Mouse (Mus musculus) liver, embryonic 15.5 days (tissue): ENCODE measurements around the gene Cd68. TPM values are rescaled to one million over a fixed set of nuclear protein-coding genes. Genes with fewer than 3 reads are reported as not detected.

Source experiments
- ATAC-seq: fragments of 200-750 bp; cut with Nextera tagmentation; 2 replicates; pipeline ENCODE4 v1.8.0; 2017; ENCODE audit warnings: moderate number of reproducible peaks, mild to moderate bottlenecking, moderate library complexity; ENCODE audit not compliant: insufficient read depth
- H3K27ac ChIP-seq: fragments of 300-500 bp; sonication (generic); replicated peaks from 2 replicates; pipeline ENCODE4 v1.5.1; 2015; ENCODE audit warnings: mild to moderate bottlenecking, inconsistent platforms
- H3K27me3 ChIP-seq: fragments of 300-500 bp; sonication (generic); 2 replicates; pipeline ENCODE4 v1.6.1; 2015; ENCODE audit warnings: mild to moderate bottlenecking, inconsistent platforms
- H3K36me3 ChIP-seq: fragments of 300-500 bp; sonication (generic); replicated peaks from 2 replicates; pipeline ENCODE4 v1.6.1; 2015; ENCODE audit warnings: moderate library complexity, mild to moderate bottlenecking, inconsistent platforms
- H3K4me1 ChIP-seq: fragments of 300-500 bp; sonication (generic); replicated peaks from 2 replicates; pipeline ENCODE4 v1.6.1; 2015; ENCODE audit warnings: inconsistent platforms
- H3K4me2 ChIP-seq: fragments of 300-500 bp; sonication (generic); 2 replicates; pipeline ENCODE4 v1.6.1; 2015; ENCODE audit warnings: moderate library complexity, mild to moderate bottlenecking, inconsistent platforms
- H3K4me3 ChIP-seq: fragments of 300-500 bp; sonication (generic); replicated peaks from 2 replicates; pipeline ENCODE4 v1.5.1; 2015; ENCODE audit warnings: mild to moderate bottlenecking, inconsistent platforms
- H3K9ac ChIP-seq: fragments of 300-500 bp; sonication (generic); 2 replicates; pipeline ENCODE4 v1.6.1; 2015; ENCODE audit warnings: moderate library complexity, mild to moderate bottlenecking, inconsistent platforms
- H3K9me3 ChIP-seq: fragments of 300-500 bp; sonication (generic); replicated peaks from 2 replicates; pipeline ENCODE4 v1.6.1; 2016; ENCODE audit warnings: inconsistent platforms
- WGBS: fragments of 180-500 bp; shearing (Covaris S2); methylation state at CpG from one replicate; pipeline ENCODE4 v1.1.7; 2015; ENCODE audit warnings: mixed read lengths; ENCODE audit not compliant: insufficient replicate concordance; 5-methylcytosine and 5-hydroxymethylcytosine counted together
- polyA plus RNA-seq: library from polyadenylated mRNA; unstranded; fragments of >200 nt; fragmentation: Nextera tagmentation; extraction: Ambion mirVana; gene quantifications from 2 replicates; pipeline ENCODE4 v1.2.1, GENCODE M21; 2015

The Cd68 gene
- polyA plus RNA-seq, result 28.2 and 31.4 TPM in 2 replicates

- no peak within 1 kb of the TSS for H3K9ac ChIP-seq
- WGBS, result 20% methylated on average over 7 of the region's 7 CpGs
- ATAC-seq, result no peak
- H3K36me3 ChIP-seq, result peaks cover 71% of the 10 kb centered on the region
- H3K27me3 ChIP-seq, result no peaks in the 10 kb centered on the region
- H3K4me2 ChIP-seq, result peak within 1 kb of the TSS; percentile 8; the same call in 1 of the 2 replicates
- peak within 1 kb of the TSS; percentile 48 for H3K27ac ChIP-seq
- no peaks in the 10 kb centered on the region for H3K9me3 ChIP-seq
- H3K4me3 ChIP-seq, result peak within 1 kb of the TSS; percentile 9; the same call in 1 of the 2 replicates
- H3K4me1 ChIP-seq, result peaks cover 62% of the 10 kb centered on the region
Measured at GRCm38 (mm10) chr11:69665961-69666664, at the start of gene Cd68. TSS of gene Cd68 (minus strand) at chr11:69666153.

DNA sequence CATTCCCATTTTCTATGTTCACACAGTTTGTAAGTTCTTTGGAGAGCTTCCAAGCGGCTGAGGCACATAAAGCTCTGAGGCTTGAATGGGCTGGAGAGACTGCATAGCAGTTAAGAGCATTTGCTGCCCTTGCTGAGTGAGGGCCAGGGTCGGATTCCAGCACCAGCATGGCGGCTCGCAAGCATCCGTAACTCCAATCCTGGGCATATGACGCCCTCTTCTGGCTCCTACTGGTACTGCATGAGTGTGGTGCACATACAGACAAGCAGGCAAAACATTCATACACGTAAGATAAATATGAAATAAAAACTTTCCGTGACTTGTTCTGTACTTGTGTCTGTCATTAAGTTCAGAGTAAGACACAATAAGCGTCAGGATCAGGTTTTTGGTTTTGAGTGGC, 49.5 kb upstream of the Cd68 start:
- WGBS, result 54% methylated on average over 9 of the region's 9 CpGs
- Histone ChIP-seq H3K36me3 (no peaks in the 10 kb centered on the region), H3K9me3 (no peaks in the 10 kb centered on the region), H3K9ac (no peak overlapping the region), H3K4me1 (peaks cover 46% of the 10 kb centered on the region), H3K27me3 (no peaks in the 10 kb centered on the region), H3K4me2 (no peak overlapping the region), H3K4me3 (no peak overlapping the region), H3K27ac (peak overlapping the region; percentile 19; the same call in 1 of the 2 replicates)
- no peak for ATAC-seq

GRCm38 (mm10) chr11:69714636-69715329, 48.8 kb upstream of the Cd68 start:
- Histone ChIP-seq H3K4me1 (peaks cover 53% of the 10 kb centered on the region), H3K27me3 (no peaks in the 10 kb centered on the region), H3K9ac (no peak overlapping the region), H3K36me3 (no peaks in the 10 kb centered on the region), H3K4me2 (no peak overlapping the region), H3K9me3 (no peaks in the 10 kb centered on the region), H3K4me3 (no peak overlapping the region), H3K27ac (no peak overlapping the region)
- ATAC-seq, result no peak
- 81% methylated on average over 18 of the region's 18 CpGs for WGBS

- Histone ChIP-seq H3K4me1 (peaks cover 48% of the 10 kb centered on the region), H3K36me3 (no peaks in the 10 kb centered on the region), H3K9ac (no peak overlapping the region), H3K4me2 (no peak overlapping the region), H3K27me3 (no peaks in the 10 kb centered on the region), H3K4me3 (no peak overlapping the region), H3K9me3 (no peaks in the 10 kb centered on the region), H3K27ac (no peak overlapping the region)
- no peak for ATAC-seq
- 79% methylated on average over 20 of the region's 20 CpGs for WGBS
Measured at GRCm38 (mm10) chr11:69712954-69713672, 47.2 kb upstream of the Cd68 start.

- WGBS, result 73% methylated on average over 2 of the region's 2 CpGs
- no peak overlapping the region for H3K27ac ChIP-seq
Measured at GRCm38 (mm10) chr11:69711082-69711481, 45.1 kb upstream of the Cd68 start.

DNA sequence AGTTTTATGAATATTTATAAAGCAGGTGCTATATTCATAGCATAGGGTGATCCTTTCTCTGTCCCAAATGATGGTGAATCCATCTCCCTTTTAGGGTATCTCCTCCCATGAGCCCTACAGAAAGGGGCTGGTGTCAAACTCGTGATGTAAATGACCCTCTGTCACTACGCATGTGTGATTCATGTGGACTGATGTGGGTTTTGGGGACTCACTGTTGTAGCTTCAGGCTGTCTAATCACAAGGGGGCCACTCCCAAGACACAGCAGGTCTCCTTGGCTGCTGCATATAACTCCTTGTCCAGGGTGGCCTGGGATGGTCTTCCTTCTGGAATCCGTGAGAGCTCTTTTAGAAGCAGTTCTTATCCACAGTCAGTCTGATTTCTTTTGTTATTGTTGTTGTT, 44.5 kb upstream of the Cd68 start:
- Histone ChIP-seq H3K36me3 (no peaks in the 10 kb centered on the region), H3K9me3 (no peaks in the 10 kb centered on the region), H3K27me3 (no peaks in the 10 kb centered on the region), H3K4me2 (no peak overlapping the region), H3K27ac (peak overlapping the region; percentile 38; the same call in 1 of the 2 replicates), H3K4me3 (no peak overlapping the region), H3K4me1 (peaks cover 36% of the 10 kb centered on the region), H3K9ac (no peak overlapping the region)
- no peak for ATAC-seq
- WGBS, result 60% methylated on average over 3 of the region's 3 CpGs

More at GRCm38 (mm10) chr11:69711082-69711481, 45.1 kb upstream of the Cd68 start:
- no peak overlapping the region for H3K4me2 ChIP-seq
- H3K4me1 ChIP-seq, result peaks cover 38% of the 10 kb centered on the region
- ATAC-seq, result no peak
- no peaks in the 10 kb centered on the region for H3K27me3 ChIP-seq
- H3K36me3 ChIP-seq, result no peaks in the 10 kb centered on the region
- no peak overlapping the region for H3K4me3 ChIP-seq
- H3K9ac ChIP-seq, result no peak overlapping the region
- no peaks in the 10 kb centered on the region for H3K9me3 ChIP-seq

- H3K27me3 ChIP-seq, result no peaks in the 10 kb centered on the region
- no peaks in the 10 kb centered on the region for H3K36me3 ChIP-seq
- H3K9me3 ChIP-seq, result no peaks in the 10 kb centered on the region
- 43% methylated on average over 11 of the region's 11 CpGs for WGBS
- peak; percentile 51; the same call in 1 of the 2 replicates for ATAC-seq
- no peak overlapping the region for H3K4me3 ChIP-seq
- H3K4me2 ChIP-seq, result no peak overlapping the region
- H3K27ac ChIP-seq, result peak overlapping the region; percentile 38
- H3K4me1 ChIP-seq, result peaks cover 34% of the 10 kb centered on the region
- H3K9ac ChIP-seq, result no peak overlapping the region
Measured at GRCm38 (mm10) chr11:69709554-69710446, 43.8 kb upstream of the Cd68 start.

GRCm38 (mm10) chr11:69708614-69709265, 42.8 kb upstream of the Cd68 start:
- WGBS, result 74% methylated on average over 3 of the region's 3 CpGs
- Histone ChIP-seq H3K27me3 (no peaks in the 10 kb centered on the region), H3K4me3 (no peak overlapping the region)

GRCm38 (mm10) chr11:69707873-69708381, 42.0 kb upstream of the Cd68 start:
- H3K4me2 ChIP-seq, result no peak overlapping the region
- no peak for ATAC-seq
- WGBS, result 71% methylated on average over 4 of the region's 4 CpGs
- H3K9me3 ChIP-seq, result no peaks in the 10 kb centered on the region
- H3K4me3 ChIP-seq, result no peak overlapping the region
- H3K27me3 ChIP-seq, result no peaks in the 10 kb centered on the region
- H3K27ac ChIP-seq, result no peak overlapping the region
- no peaks in the 10 kb centered on the region for H3K36me3 ChIP-seq
- H3K4me1 ChIP-seq, result peaks cover 36% of the 10 kb centered on the region
- H3K9ac ChIP-seq, result no peak overlapping the region

More at GRCm38 (mm10) chr11:69708614-69709265, 42.8 kb upstream of the Cd68 start:
- no peak for ATAC-seq
- H3K9ac ChIP-seq, result no peak overlapping the region
- H3K4me1 ChIP-seq, result peaks cover 36% of the 10 kb centered on the region
- no peak overlapping the region for H3K27ac ChIP-seq
- H3K36me3 ChIP-seq, result no peaks in the 10 kb centered on the region
- H3K9me3 ChIP-seq, result no peaks in the 10 kb centered on the region
- H3K4me2 ChIP-seq, result no peak overlapping the region

- Histone ChIP-seq H3K36me3 (no peaks in the 10 kb centered on the region), H3K9ac (no peak overlapping the region), H3K9me3 (no peaks in the 10 kb centered on the region), H3K27me3 (no peaks in the 10 kb centered on the region), H3K4me2 (no peak overlapping the region), H3K4me3 (no peak overlapping the region), H3K27ac (no peak overlapping the region), H3K4me1 (peaks cover 36% of the 10 kb centered on the region)
- WGBS, result 82% methylated on average over 4 of the region's 4 CpGs
- ATAC-seq, result no peak
Measured at GRCm38 (mm10) chr11:69707480-69707847, 41.5 kb upstream of the Cd68 start.
